Mouse (Mus musculus): Measurements from ENCODE around the gene Tshr.
"Not testable (repeated sequence)": the region's sequence is repeated elsewhere in the genome, so short reads cannot be mapped to it uniquely, and the experiment has no call there.

Tshr gene

GRCm38 (mm10) chr12:91384281-91385017 lies at the start of gene Tshr, which contains the start of gene Cep128:
Gene Tshr, plus strand, starts transcription at chr12:91384563.
Gene Cep128, minus strand, starts transcription at chr12:91384409.
- DNase-seq: peak; percentile 90 to 92

GRCm38 (mm10) chr12:91338656-91339055 lies 45.7 kb upstream of the Tshr start:
- not testable (repeated sequence) for DNase-seq

GRCm38 (mm10) chr12:91353783-91354182 lies 30.6 kb upstream of the Tshr start:
- DNase-seq: no peak

- DNase-seq: no peak
Measured at GRCm38 (mm10) chr12:91369173-91369572, 15.2 kb upstream of the Tshr start.

- no peak for DNase-seq
Measured at GRCm38 (mm10) chr12:91383516-91384264, 673 bp upstream of the Tshr start.

- DNase-seq: peak; percentile 53
Measured at GRCm38 (mm10) chr12:91400232-91401048, 16.1 kb downstream of the Tshr start.

GRCm38 (mm10) chr12:91401049-91401352 lies 16.6 kb downstream of the Tshr start:
- DNase-seq: no peak

GRCm38 (mm10) chr12:91410306-91410705 lies 25.9 kb downstream of the Tshr start:
- no peak for DNase-seq

- DNase-seq: no peak
Measured at GRCm38 (mm10) chr12:91412461-91413182, 28.3 kb downstream of the Tshr start.

- DNase-seq: no peak
Measured at GRCm38 (mm10) chr12:91415112-91415511, 30.7 kb downstream of the Tshr start.

GRCm38 (mm10) chr12:91416828-91417227 lies 32.5 kb downstream of the Tshr start:
- DNase-seq: no peak

GRCm38 (mm10) chr12:91418791-91419190 lies 34.4 kb downstream of the Tshr start:
- DNase-seq: peak; percentile 69

- no peak for DNase-seq
Measured at GRCm38 (mm10) chr12:91421272-91421671, 36.9 kb downstream of the Tshr start.

- DNase-seq: peak; percentile 27 to 38
Measured at GRCm38 (mm10) chr12:91423125-91423820, 38.9 kb downstream of the Tshr start.

- no peak for DNase-seq
Measured at GRCm38 (mm10) chr12:91426499-91426898, 42.1 kb downstream of the Tshr start.

- no peak for DNase-seq
Measured at GRCm38 (mm10) chr12:91427129-91427528, 42.8 kb downstream of the Tshr start.

- no peak for DNase-seq
Measured at GRCm38 (mm10) chr12:91482195-91482733, 97.9 kb downstream of the Tshr start.

GRCm38 (mm10) chr12:91486342-91486741 lies 102.0 kb downstream of the Tshr start:
- no peak for DNase-seq

- DNase-seq: no peak
Measured at GRCm38 (mm10) chr12:91488406-91488805, 104.0 kb downstream of the Tshr start.

- DNase-seq: no peak
Measured at GRCm38 (mm10) chr12:91495497-91496225, 111.3 kb downstream of the Tshr start.

GRCm38 (mm10) chr12:91496226-91496558 lies 111.8 kb downstream of the Tshr start:
- DNase-seq: no peak

Data from B cell, adult 2 months (primary cell).